ENCODE assay signal across 8 mouse cellular contexts in genomic region chr2:131954835-131955234, GRCm38 (mm10). TPM values are rescaled to one million over a fixed set of nuclear protein-coding genes. Genes with fewer than 3 reads are reported as not detected.
A peak's percentile ranks its signal among the peaks of the same experiment; 100 is the strongest.
DNase-seq lines count a peak whose midpoint lies in the region; ATAC-seq lines count a peak whose summit lies in the region.

No protein-coding gene starts in this region.

- H3K27ac ChIP-seq in forebrain, embryonic 16.5 days (ENCODE audit: low read length), result no peak overlapping the region
- no peak overlapping the region for H3K27ac ChIP-seq in intestine, embryonic 14.5 days (ENCODE audit: low read depth)
- H3K27ac ChIP-seq in midbrain, embryonic 10.5 days (replicated peaks), result no peak overlapping the region

- DNase-seq in intestine, embryonic 14.5 days (ENCODE audit: low spot score), result no peak
- no peak for DNase-seq in midbrain, embryonic 10.5 days (ENCODE audit: low spot score)
- no peak for DNase-seq in cerebellum, postnatal 36 days
- no peak for DNase-seq in right cerebral cortex, postnatal 4 days
- no peak for DNase-seq in frontal cortex, adult 2 months (ENCODE audit: extremely low spot score in 1 of 2, low spot score in 1 of 2)

- H3K9ac ChIP-seq in forebrain, embryonic 16.5 days (replicated peaks; ENCODE audit: low read depth, low read length), result peak overlapping the region; percentile 27
- no peak overlapping the region for H3K9ac ChIP-seq in intestine, embryonic 14.5 days (ENCODE audit: low read length)

- H3K36me3 ChIP-seq in megakaryocyte, embryonic 14.5 days (replicated peaks; ENCODE audit: low read length), result no peaks in the 10 kb centered on the region
- no peaks in the 10 kb centered on the region for H3K36me3 ChIP-seq in forebrain, embryonic 16.5 days (ENCODE audit: control insufficient read depth, insufficient read depth)
- no peaks in the 10 kb centered on the region for H3K36me3 ChIP-seq in intestine, embryonic 14.5 days (ENCODE audit: control insufficient read depth, insufficient read depth, low read length)
- no peaks in the 10 kb centered on the region for H3K36me3 ChIP-seq in midbrain, embryonic 10.5 days

- peaks cover 27% of the 10 kb centered on the region for H3K4me1 ChIP-seq in megakaryocyte, embryonic 14.5 days
- H3K4me1 ChIP-seq in forebrain, embryonic 16.5 days (replicated peaks; ENCODE audit: control insufficient read depth, insufficient read depth, low read length), result peaks cover 12% of the 10 kb centered on the region; the same call in 1 of the 2 replicates
- H3K4me1 ChIP-seq in intestine, embryonic 14.5 days (replicated peaks; ENCODE audit: control insufficient read depth, insufficient read depth, low read length), result 0 out of 2 replicates have a peak, but pooled peaks cover 5% of the 10 kb centered on the region
- H3K4me1 ChIP-seq in midbrain, embryonic 10.5 days, result peaks cover 27% of the 10 kb centered on the region

- peaks cover 65% of the 10 kb centered on the region for H3K27me3 ChIP-seq in megakaryocyte, embryonic 14.5 days (replicated peaks)
- H3K27me3 ChIP-seq in forebrain, embryonic 16.5 days (replicated peaks; ENCODE audit: control insufficient read depth, insufficient read depth, low read length), result 0 out of 2 replicates have a peak, but pooled peaks cover 8% of the 10 kb centered on the region
- H3K27me3 ChIP-seq in intestine, embryonic 14.5 days (replicated peaks; ENCODE audit: control insufficient read depth, insufficient read depth, low read length), result peaks cover 43% of the 10 kb centered on the region
- H3K27me3 ChIP-seq in midbrain, embryonic 10.5 days (ENCODE audit: low read depth, poor library complexity, severe bottlenecking), result peaks cover 64% of the 10 kb centered on the region

- H3K4me3 ChIP-seq in megakaryocyte, embryonic 14.5 days (replicated peaks), result peak overlapping the region; percentile 80
- H3K4me3 ChIP-seq in forebrain, embryonic 16.5 days (replicated peaks; ENCODE audit: low read length), result peak overlapping the region; percentile 45
- peak overlapping the region; percentile 30; the same call in 1 of the 2 replicates for H3K4me3 ChIP-seq in intestine, embryonic 14.5 days (ENCODE audit: low read depth, low read length)
- peak overlapping the region; percentile 46 for H3K4me3 ChIP-seq in midbrain, embryonic 10.5 days

- no peak for ATAC-seq in megakaryocyte, adult 5-6 weeks (ENCODE audit: poor library complexity, severe bottlenecking)
- peak; percentile 37 for ATAC-seq in forebrain, embryonic 16.5 days
- no peak for ATAC-seq in intestine, embryonic 14.5 days (replicated peaks; ENCODE audit: low FRiP score, low TSS enrichment, low read depth)

- 61% methylated on average over 9 of the region's 9 CpGs for WGBS in forebrain, embryonic 16.5 days
- WGBS in intestine, embryonic 14.5 days, result 43% methylated on average over 9 of the region's 9 CpGs
- 63% methylated on average over 9 of the region's 9 CpGs for WGBS in midbrain, embryonic 10.5 days

- peak overlapping the region; percentile 77 for H3K4me2 ChIP-seq in forebrain, embryonic 16.5 days (ENCODE audit: low read length)
- peak overlapping the region; percentile 65 for H3K4me2 ChIP-seq in intestine, embryonic 14.5 days (ENCODE audit: low read length)

- no peaks in the 10 kb centered on the region for H3K9me3 ChIP-seq in megakaryocyte, embryonic 14.5 days
- no peaks in the 10 kb centered on the region for H3K9me3 ChIP-seq in forebrain, embryonic 16.5 days (ENCODE audit: control insufficient read depth, low read length)
- no peaks in the 10 kb centered on the region for H3K9me3 ChIP-seq in intestine, embryonic 14.5 days (ENCODE audit: control insufficient read depth, low read length)
- no peaks in the 10 kb centered on the region for H3K9me3 ChIP-seq in midbrain, embryonic 10.5 days (replicated peaks)

RNA-seq across cellular contexts. Expression of gene Prnd, which starts 4.2 kb away (rescaled TPM):
- polyA plus RNA-seq in megakaryocyte, embryonic 14.5 days (2012; ENCODE audit: insufficient read depth, low replicate concordance), result not detected in 2 replicates
- total RNA-seq in megakaryocyte, adult 5-6 weeks (2015), result not detected in 2 replicates
- total RNA-seq in megakaryocyte, adult 5-6 weeks (2017), result not detected in 2 replicates
- 11.2 and 12.8 TPM in 2 replicates for polyA plus RNA-seq in forebrain, embryonic 16.5 days (2015; fragmentation: Nextera tagmentation; extraction: Ambion mirVana)
- 43.0 and 47.8 TPM in 2 replicates for polyA plus RNA-seq in intestine, embryonic 14.5 days (2014; fragmentation: Nextera tagmentation; extraction: Ambion mirVana)
- polyA plus RNA-seq in midbrain, embryonic 10.5 days (2016; fragmentation: Nextera tagmentation; extraction: Ambion mirVana), result 3.6 and 5.1 TPM in 2 replicates
- polyA plus RNA-seq in frontal cortex, adult 2 months (2012; rRNA removed), result 0.56 and 0.95 TPM in 2 replicates

RNA-seq across cellular contexts. Expression of gene Prn, which starts 45.1 kb away (rescaled TPM):
- polyA plus RNA-seq in megakaryocyte, embryonic 14.5 days (2012; ENCODE audit: insufficient read depth, low replicate concordance), result not detected in 2 replicates
- total RNA-seq in megakaryocyte, adult 5-6 weeks (2015), result not detected in 2 replicates
- not detected in 2 replicates for total RNA-seq in megakaryocyte, adult 5-6 weeks (2017)
- 0.48 TPM in 1 of 2 replicates, not detected in the other for polyA plus RNA-seq in forebrain, embryonic 16.5 days (2015; fragmentation: Nextera tagmentation; extraction: Ambion mirVana)
- not detected in 2 replicates for polyA plus RNA-seq in intestine, embryonic 14.5 days (2014; fragmentation: Nextera tagmentation; extraction: Ambion mirVana)
- not detected in 2 replicates for polyA plus RNA-seq in midbrain, embryonic 10.5 days (2016; fragmentation: Nextera tagmentation; extraction: Ambion mirVana)
- not detected in 2 replicates for polyA plus RNA-seq in frontal cortex, adult 2 months (2012; rRNA removed)

RNA-seq across cellular contexts. Expression of gene Prnp, which starts 45.1 kb away (rescaled TPM):
- polyA plus RNA-seq in megakaryocyte, embryonic 14.5 days (2012; ENCODE audit: insufficient read depth, low replicate concordance), result 8.8 TPM in 1 of 2 replicates, not detected in the other
- 0.80 and 1.6 TPM in 2 replicates for total RNA-seq in megakaryocyte, adult 5-6 weeks (2015)
- 1.7 and 2.0 TPM in 2 replicates for total RNA-seq in megakaryocyte, adult 5-6 weeks (2017)
- polyA plus RNA-seq in forebrain, embryonic 16.5 days (2015; fragmentation: Nextera tagmentation; extraction: Ambion mirVana), result 204 and 205 TPM in 2 replicates
- 41.3 and 43.0 TPM in 2 replicates for polyA plus RNA-seq in intestine, embryonic 14.5 days (2014; fragmentation: Nextera tagmentation; extraction: Ambion mirVana)
- 18.8 and 32.1 TPM in 2 replicates for polyA plus RNA-seq in midbrain, embryonic 10.5 days (2016; fragmentation: Nextera tagmentation; extraction: Ambion mirVana)
- polyA plus RNA-seq in frontal cortex, adult 2 months (2012; rRNA removed), result 648 and 723 TPM in 2 replicates

Comparison
In these comparisons a context has a peak if more than half of its experiments do, and no peak if none do; other contexts are left out.
1. H3K4me3 ChIP-seq: peak in every context shown above with its lines; median percentile 80 in megakaryocyte, embryonic 14.5 days; 46 in midbrain, embryonic 10.5 days; 45 in forebrain, embryonic 16.5 days; 30 in intestine, embryonic 14.5 days.